In the genomic region with DNA sequence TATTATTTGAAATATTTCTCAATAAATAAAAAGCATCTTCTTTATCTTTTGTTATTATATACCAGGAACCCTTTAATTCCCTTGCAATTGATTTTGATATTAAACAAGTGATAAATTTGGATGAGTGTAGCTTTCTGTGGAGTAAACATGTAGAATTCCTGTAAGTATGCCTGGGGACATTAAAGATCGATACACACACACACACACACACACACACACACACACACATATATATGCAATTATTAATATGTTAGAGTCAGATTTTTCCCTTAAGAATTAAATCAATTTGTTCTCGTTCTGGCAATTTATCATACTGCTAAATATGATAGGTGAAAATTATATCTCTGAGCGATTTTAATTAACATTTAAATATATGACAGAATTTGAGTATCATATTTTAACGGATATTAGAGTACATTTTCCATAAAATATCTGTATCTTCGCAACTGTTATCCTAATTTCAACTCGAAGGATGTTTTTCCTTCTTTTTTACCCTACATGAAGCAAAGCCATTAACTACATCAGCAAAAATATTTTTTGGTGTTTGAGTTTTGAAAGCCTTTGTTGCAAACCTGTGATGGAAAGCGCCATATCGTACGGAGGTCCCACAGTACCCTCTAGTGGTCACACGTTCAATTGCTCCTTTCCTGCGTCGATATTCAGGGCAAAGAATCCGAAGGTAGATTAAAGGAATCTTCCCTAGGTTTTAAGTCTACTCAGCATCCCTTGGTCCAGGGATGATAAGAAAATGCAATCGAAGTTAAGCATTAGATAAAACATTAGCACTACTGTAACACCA, we compare ENCODE assay signal across 8 mouse cellular contexts.
DNase-seq lines count a peak whose midpoint lies in the region; ATAC-seq lines count a peak whose summit lies in the region.

No protein-coding gene starts in this region.

- intact Hi-C loops in left cerebral cortex, postnatal 25 days (cut with DNase I), result loop anchor here (5.0 kb wide), 1 partner anchor 476 kb away; no protein-coding TSS in a partner anchor

- H3K9ac ChIP-seq in hindbrain, embryonic 11.5 days (ENCODE audit: low read depth, low read length), result no peak overlapping the region
- H3K9ac ChIP-seq in neural tube, embryonic 15.5 days (replicated peaks), result no peak overlapping the region

- no peaks in the 10 kb centered on the region for H3K9me3 ChIP-seq in hindbrain, embryonic 11.5 days (ENCODE audit: control insufficient read depth, low read length)
- H3K9me3 ChIP-seq in neural tube, embryonic 15.5 days (replicated peaks), result no peaks in the 10 kb centered on the region

- no peak overlapping the region for H3K27ac ChIP-seq in hindbrain, embryonic 11.5 days (ENCODE audit: low read depth, low read length)
- H3K27ac ChIP-seq in neural tube, embryonic 15.5 days (replicated peaks), result no peak overlapping the region

- WGBS in hindbrain, embryonic 11.5 days, result 27% methylated on average over 14 of the region's 14 CpGs
- 18% methylated on average over 14 of the region's 14 CpGs for WGBS in neural tube, embryonic 15.5 days

- no peaks in the 10 kb centered on the region for H3K27me3 ChIP-seq in hindbrain, embryonic 11.5 days (ENCODE audit: control insufficient read depth, insufficient read depth, low read length)
- no peaks in the 10 kb centered on the region for H3K27me3 ChIP-seq in neural tube, embryonic 15.5 days (replicated peaks)

- H3K4me2 ChIP-seq in hindbrain, embryonic 11.5 days (replicated peaks; ENCODE audit: low read depth, low read length), result no peak overlapping the region
- H3K4me2 ChIP-seq in neural tube, embryonic 15.5 days, result no peak overlapping the region

- H3K36me3 ChIP-seq in hindbrain, embryonic 11.5 days (ENCODE audit: control insufficient read depth, insufficient read depth, low read length), result no peaks in the 10 kb centered on the region
- no peaks in the 10 kb centered on the region for H3K36me3 ChIP-seq in neural tube, embryonic 15.5 days

- H3K4me3 ChIP-seq in hindbrain, embryonic 11.5 days (ENCODE audit: low read depth, low read length), result no peak overlapping the region
- no peak overlapping the region for H3K4me3 ChIP-seq in neural tube, embryonic 15.5 days (replicated peaks)

- H3K4me1 ChIP-seq in hindbrain, embryonic 11.5 days (replicated peaks; ENCODE audit: control insufficient read depth, insufficient read depth, low read length), result no peaks in the 10 kb centered on the region
- no peaks in the 10 kb centered on the region for H3K4me1 ChIP-seq in neural tube, embryonic 15.5 days

- peak; percentile 42 for DNase-seq in kidney, adult 9 months
- DNase-seq in kidney, adult 11 months, result no peak
- peak; percentile 73 for DNase-seq in NIH3T3 (ENCODE audit: low read depth)
- peak; percentile 47 to 60 for DNase-seq in cerebellum, postnatal 36 days
- peak; percentile 82 for DNase-seq in hindbrain, embryonic 11.5 days (ENCODE audit: low spot score)
- peak; percentile 54 to 70 for DNase-seq in left cerebral cortex, postnatal 25 days (ENCODE audit: low spot score in 2 of 2)
- no peak for DNase-seq in spleen, postnatal 14 days (ENCODE audit: low spot score in 2 of 2)

- peak; percentile 68 for ATAC-seq in hindbrain, embryonic 11.5 days (ENCODE audit: low FRiP score)
- ATAC-seq in neural tube, embryonic 15.5 days (ENCODE audit: low FRiP score), result peak; percentile 84

Comparison
In these comparisons a context has a peak if more than half of its experiments do, and no peak if none do; other contexts are left out.
1. DNase-seq: peak in kidney, adult 9 months (single experiment), NIH3T3 (single experiment), cerebellum, postnatal 36 days (2 of 2), hindbrain, embryonic 11.5 days (single experiment) and left cerebral cortex, postnatal 25 days (2 of 2); none in kidney, adult 11 months (single experiment) and spleen, postnatal 14 days (0 of 2).